Mouse (Mus musculus): ENCODE data around the gene Tom1l2. TPM values are rescaled to one million over a fixed set of nuclear protein-coding genes. Genes with fewer than 3 reads are reported as not detected.

Tom1l2 gene
- polyA plus RNA-seq, 1 experiment from 2014 or later, result 36.7 TPM

GRCm38 (mm10) chr11:60346537-60346936 lies 6.2 kb downstream of the Tom1l2 start:
- Histone ChIP-seq H3K36me3 (no peaks in the 10 kb centered on the region), H3K4me2 (replicated peaks) (no peak overlapping the region), H3K27ac (replicated peaks) (no peak overlapping the region), H3K9ac (no peak overlapping the region), H3K4me3 (replicated peaks) (no peak overlapping the region), H3K4me1 (peaks cover 7% of the 10 kb centered on the region), H3K9me3 (replicated peaks) (no peaks in the 10 kb centered on the region), H3K27me3 (no peaks in the 10 kb centered on the region)
- no peak for ATAC-seq (ENCODE audit: insufficient number of reproducible peaks, low FRiP score, low TSS enrichment, low read depth)
- 74% methylated on average over 4 of the region's 4 CpGs for WGBS

DNA sequence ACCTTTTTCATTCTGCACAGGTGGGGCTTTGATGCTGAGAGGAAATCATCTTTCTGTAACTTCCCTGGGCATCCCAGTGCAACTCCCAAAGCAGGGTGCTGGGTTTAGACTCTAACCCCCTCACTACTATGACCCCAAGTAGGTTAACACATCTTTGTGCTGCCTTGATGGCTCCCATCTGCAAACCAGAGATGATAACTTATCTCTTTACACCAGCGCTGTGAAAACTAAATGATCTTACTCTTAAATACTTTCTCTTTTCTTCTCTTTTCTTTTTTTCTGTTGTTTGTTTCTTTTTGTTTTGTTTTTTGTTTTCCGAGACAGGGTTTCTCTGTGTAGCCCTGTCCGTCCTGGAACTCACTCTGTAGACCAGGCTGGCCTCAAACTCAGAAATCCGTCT lies 6.8 kb downstream of the Tom1l2 start:
- ATAC-seq (ENCODE audit: insufficient number of reproducible peaks, low FRiP score, low TSS enrichment, low read depth), result no peak
- no peak overlapping the region for H3K27ac ChIP-seq (replicated peaks)
- 77% methylated on average over 4 of the region's 4 CpGs for WGBS
- no peaks in the 10 kb centered on the region for H3K36me3 ChIP-seq
- H3K9ac ChIP-seq, result no peak overlapping the region
- no peak overlapping the region for H3K4me2 ChIP-seq (replicated peaks)
- no peak overlapping the region for H3K4me3 ChIP-seq (replicated peaks)
- 0 out of 2 replicates have a peak, but pooled peaks cover 3% of the 10 kb centered on the region for H3K4me1 ChIP-seq
- no peaks in the 10 kb centered on the region for H3K27me3 ChIP-seq
- no peaks in the 10 kb centered on the region for H3K9me3 ChIP-seq (replicated peaks)

DNA sequence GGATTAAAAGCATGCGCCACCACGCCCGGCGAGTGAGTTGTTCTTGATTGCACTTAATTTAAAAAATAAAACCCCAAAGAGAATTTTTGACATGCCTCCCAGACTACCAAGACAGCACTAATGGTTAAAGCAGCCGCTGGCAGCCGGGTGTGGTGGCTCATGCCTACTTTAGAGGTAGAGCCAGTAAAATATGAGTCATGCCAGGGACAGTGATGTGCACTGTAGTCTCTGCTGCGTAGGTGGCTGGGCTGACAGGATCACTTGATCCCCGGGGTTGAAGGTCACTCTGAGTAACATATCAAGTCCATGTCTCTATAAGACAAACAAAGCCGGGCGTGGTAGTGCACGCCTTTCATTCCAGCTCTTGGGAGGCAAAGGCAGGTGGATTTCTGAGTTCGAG lies 13.3 kb downstream of the Tom1l2 start:
- no peaks in the 10 kb centered on the region for H3K9me3 ChIP-seq (replicated peaks)
- no peak overlapping the region for H3K27ac ChIP-seq (replicated peaks)
- H3K4me3 ChIP-seq (replicated peaks), result no peak overlapping the region
- no peak overlapping the region for H3K4me2 ChIP-seq (replicated peaks)
- 87% methylated on average over 12 of the region's 12 CpGs for WGBS
- no peak for ATAC-seq (ENCODE audit: insufficient number of reproducible peaks, low FRiP score, low TSS enrichment, low read depth)
- no peaks in the 10 kb centered on the region for H3K4me1 ChIP-seq
- no peaks in the 10 kb centered on the region; the same call in 1 of the 2 replicates for H3K36me3 ChIP-seq
- no peak overlapping the region for H3K9ac ChIP-seq
- no peaks in the 10 kb centered on the region for H3K27me3 ChIP-seq

DNA sequence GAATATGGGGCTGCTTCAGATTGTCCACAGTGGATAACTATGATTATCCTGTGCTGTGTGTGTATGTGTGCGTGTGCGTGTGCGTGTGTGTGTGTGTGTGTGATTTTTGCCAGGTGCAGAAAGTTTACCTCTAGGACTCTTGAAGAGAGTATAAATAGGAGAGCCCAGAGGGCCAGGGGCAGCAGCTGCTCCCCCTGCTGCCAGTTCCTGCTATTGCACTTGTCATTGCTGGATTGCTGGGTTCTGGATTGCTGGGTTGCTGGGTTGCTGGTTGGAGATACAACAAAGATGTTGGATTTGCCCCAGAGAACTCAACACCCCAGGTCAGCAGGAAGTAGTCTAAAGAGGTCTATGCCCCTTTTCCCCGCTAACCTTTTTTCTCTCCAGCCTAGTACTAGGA lies 14.4 kb downstream of the Tom1l2 start:
- H3K9me3 ChIP-seq (replicated peaks), result no peaks in the 10 kb centered on the region
- H3K4me2 ChIP-seq (replicated peaks), result no peak overlapping the region
- H3K4me1 ChIP-seq, result no peaks in the 10 kb centered on the region
- WGBS, result 63% methylated on average over 4 of the region's 4 CpGs
- H3K27ac ChIP-seq (replicated peaks), result no peak overlapping the region
- no peaks in the 10 kb centered on the region for H3K27me3 ChIP-seq
- H3K9ac ChIP-seq, result no peak overlapping the region
- no peak for ATAC-seq (ENCODE audit: insufficient number of reproducible peaks, low FRiP score, low TSS enrichment, low read depth)
- H3K36me3 ChIP-seq, result no peaks in the 10 kb centered on the region; the same call in 1 of the 2 replicates
- H3K4me3 ChIP-seq (replicated peaks), result no peak overlapping the region

- 86% methylated on average over 2 of the region's 2 CpGs for WGBS
- Histone ChIP-seq H3K36me3 (no peaks in the 10 kb centered on the region; the same call in 1 of the 2 replicates), H3K4me1 (no peaks in the 10 kb centered on the region), H3K9me3 (replicated peaks) (no peaks in the 10 kb centered on the region), H3K27ac (replicated peaks) (no peak overlapping the region), H3K27me3 (no peaks in the 10 kb centered on the region), H3K4me2 (replicated peaks) (no peak overlapping the region), H3K9ac (no peak overlapping the region), H3K4me3 (replicated peaks) (no peak overlapping the region)
- ATAC-seq (ENCODE audit: insufficient number of reproducible peaks, low FRiP score, low TSS enrichment, low read depth), result no peak
These were observed 16.9 kb downstream of the Tom1l2 start for GRCm38 (mm10) chr11:60335771-60336170.

DNA sequence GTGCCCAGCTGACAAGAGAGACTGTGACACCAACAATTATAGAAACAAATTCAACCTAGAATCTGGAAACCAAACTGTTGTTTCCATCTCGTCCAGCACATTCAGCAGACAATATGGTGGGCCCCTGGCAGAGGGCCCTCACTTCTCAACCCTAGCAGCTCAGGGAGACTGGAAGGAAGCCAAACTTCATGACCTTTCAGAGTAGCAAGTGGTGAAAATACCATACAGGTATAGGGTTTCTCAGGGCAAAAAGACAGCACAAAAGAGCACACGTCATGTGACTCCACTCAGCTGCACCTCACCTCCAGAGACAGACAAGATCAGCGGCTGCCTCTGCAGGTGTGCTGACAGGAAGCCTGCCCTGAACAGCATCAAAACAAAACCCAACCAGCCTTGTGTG lies 18.6 kb downstream of the Tom1l2 start:
- Histone ChIP-seq H3K4me3 (replicated peaks) (no peak overlapping the region), H3K9ac (no peak overlapping the region), H3K36me3 (no peaks in the 10 kb centered on the region; the same call in 1 of the 2 replicates), H3K9me3 (replicated peaks) (no peaks in the 10 kb centered on the region), H3K4me1 (no peaks in the 10 kb centered on the region), H3K27ac (replicated peaks) (no peak overlapping the region), H3K4me2 (replicated peaks) (no peak overlapping the region), H3K27me3 (no peaks in the 10 kb centered on the region)
- no peak for ATAC-seq (ENCODE audit: insufficient number of reproducible peaks, low FRiP score, low TSS enrichment, low read depth)
- 53% methylated on average over 3 of the region's 3 CpGs for WGBS

DNA sequence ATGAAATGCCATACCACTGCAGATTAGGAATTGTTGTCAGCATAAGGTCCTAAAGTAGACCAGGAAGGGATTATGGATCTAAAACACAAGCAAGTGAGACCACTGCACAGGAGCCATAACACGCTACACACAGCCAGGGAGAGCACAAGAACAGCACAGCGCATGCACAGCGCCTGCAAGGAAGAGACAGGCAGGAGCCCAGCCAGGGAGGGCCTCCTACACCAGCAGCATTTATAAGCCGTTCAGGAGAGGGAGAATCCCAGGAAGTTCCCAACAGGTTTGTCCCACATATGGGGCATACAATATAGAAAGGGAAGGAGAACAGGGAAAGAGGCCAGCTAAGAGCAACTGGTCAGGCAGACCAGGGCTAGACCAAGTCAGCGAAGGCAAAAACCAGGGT lies 19.2 kb downstream of the Tom1l2 start:
- H3K4me1 ChIP-seq, result no peaks in the 10 kb centered on the region
- H3K9me3 ChIP-seq (replicated peaks), result no peaks in the 10 kb centered on the region
- no peak overlapping the region for H3K4me2 ChIP-seq (replicated peaks)
- H3K27ac ChIP-seq (replicated peaks), result no peak overlapping the region
- no peak for ATAC-seq (ENCODE audit: insufficient number of reproducible peaks, low FRiP score, low TSS enrichment, low read depth)
- WGBS, result 85% methylated on average over 5 of the region's 5 CpGs
- no peak overlapping the region for H3K4me3 ChIP-seq (replicated peaks)
- no peaks in the 10 kb centered on the region; the same call in none of the 2 replicates for H3K36me3 ChIP-seq
- H3K27me3 ChIP-seq, result no peaks in the 10 kb centered on the region
- no peak overlapping the region for H3K9ac ChIP-seq

DNA sequence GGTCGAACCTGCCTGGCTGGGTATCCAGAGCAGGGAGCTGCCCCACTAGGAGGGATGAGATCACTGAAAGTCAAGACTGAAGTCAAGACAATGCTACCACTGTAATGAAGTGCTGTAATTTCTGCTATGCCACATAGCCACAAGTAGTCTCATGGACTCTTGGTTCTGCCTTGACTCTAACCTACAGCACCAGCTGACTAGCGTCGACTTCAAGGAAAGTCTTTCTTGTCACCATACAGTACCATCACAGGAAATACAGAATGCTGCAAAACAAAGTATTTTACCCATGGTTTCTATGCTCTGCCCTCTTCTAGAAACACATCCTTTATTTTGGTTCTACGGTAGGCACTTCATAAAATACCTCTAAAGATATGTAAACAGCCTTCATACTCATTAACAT lies 22.2 kb downstream of the Tom1l2 start:
- 73% methylated on average over 4 of the region's 4 CpGs for WGBS
- Histone ChIP-seq H3K27me3 (no peaks in the 10 kb centered on the region), H3K27ac (replicated peaks) (no peak overlapping the region), H3K4me2 (replicated peaks) (no peak overlapping the region), H3K4me1 (no peaks in the 10 kb centered on the region), H3K36me3 (no peaks in the 10 kb centered on the region; the same call in 1 of the 2 replicates), H3K4me3 (replicated peaks) (no peak overlapping the region), H3K9me3 (replicated peaks) (no peaks in the 10 kb centered on the region), H3K9ac (no peak overlapping the region)
- ATAC-seq (ENCODE audit: insufficient number of reproducible peaks, low FRiP score, low TSS enrichment, low read depth), result no peak

- H3K4me1 ChIP-seq, result peaks cover 8% of the 10 kb centered on the region; the same call in 1 of the 2 replicates
- no peaks in the 10 kb centered on the region for H3K9me3 ChIP-seq (replicated peaks)
- ATAC-seq (ENCODE audit: insufficient number of reproducible peaks, low FRiP score, low TSS enrichment, low read depth), result no peak
These were observed 29.0 kb downstream of the Tom1l2 start for GRCm38 (mm10) chr11:60323731-60324130.

DNA sequence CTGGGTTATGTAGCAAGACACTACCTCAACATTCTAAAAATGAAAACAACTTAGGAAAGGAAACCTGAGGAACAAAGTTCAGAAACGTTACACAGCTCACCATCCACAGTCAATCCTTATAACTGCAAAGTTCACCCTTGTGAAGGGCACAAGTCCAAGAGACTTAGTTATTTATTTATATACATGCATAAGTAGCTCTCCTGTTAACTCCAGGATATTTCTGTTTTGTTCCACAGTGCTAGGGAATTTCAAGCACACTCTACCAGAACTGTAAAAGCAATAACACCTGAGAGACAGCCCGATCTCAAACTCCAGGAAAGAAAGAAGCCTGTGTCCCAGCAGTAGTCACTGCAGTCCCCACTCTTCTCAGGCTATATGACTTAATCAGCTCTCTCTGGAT lies 31.3 kb downstream of the Tom1l2 start:
- ATAC-seq (ENCODE audit: insufficient number of reproducible peaks, low FRiP score, low TSS enrichment, low read depth), result no peak
- H3K4me1 ChIP-seq, result peaks cover 31% of the 10 kb centered on the region
- no peak overlapping the region for H3K4me3 ChIP-seq (replicated peaks)
- WGBS, result 64% methylated on average over 2 of the region's 2 CpGs
- H3K27me3 ChIP-seq, result no peaks in the 10 kb centered on the region
- H3K4me2 ChIP-seq (replicated peaks), result no peak overlapping the region
- H3K27ac ChIP-seq (replicated peaks), result no peak overlapping the region
- H3K36me3 ChIP-seq, result no peaks in the 10 kb centered on the region
- no peaks in the 10 kb centered on the region for H3K9me3 ChIP-seq (replicated peaks)
- H3K9ac ChIP-seq, result no peak overlapping the region

More at GRCm38 (mm10) chr11:60323731-60324130, 29.0 kb downstream of the Tom1l2 start:
- no peak overlapping the region for H3K4me2 ChIP-seq (replicated peaks)
- H3K27ac ChIP-seq (replicated peaks), result no peak overlapping the region
- H3K4me3 ChIP-seq (replicated peaks), result no peak overlapping the region
- H3K27me3 ChIP-seq, result no peaks in the 10 kb centered on the region
- H3K36me3 ChIP-seq, result no peaks in the 10 kb centered on the region; the same call in 1 of the 2 replicates
- H3K9ac ChIP-seq, result no peak overlapping the region

GRCm38 (mm10) chr11:60320426-60321037 lies 32.2 kb downstream of the Tom1l2 start:
- Histone ChIP-seq H3K27ac (replicated peaks) (0 out of 2 replicates have a peak overlapping the region, but pooled peaks have one; percentile 7), H3K4me1 (peaks cover 36% of the 10 kb centered on the region), H3K36me3 (no peaks in the 10 kb centered on the region), H3K9me3 (replicated peaks) (no peaks in the 10 kb centered on the region), H3K4me3 (replicated peaks) (no peak overlapping the region), H3K9ac (no peak overlapping the region), H3K4me2 (replicated peaks) (no peak overlapping the region), H3K27me3 (no peaks in the 10 kb centered on the region)
- no peak for ATAC-seq (ENCODE audit: insufficient number of reproducible peaks, low FRiP score, low TSS enrichment, low read depth)
- WGBS, result 72% methylated on average over 8 of the region's 8 CpGs
